Mouse (Mus musculus): ENCODE data around the gene March10. TPM values are rescaled to one million over a fixed set of nuclear protein-coding genes. Genes with fewer than 3 reads are reported as not detected.

March10 gene
- polyA plus RNA-seq, 1 experiment: not detected

DNA sequence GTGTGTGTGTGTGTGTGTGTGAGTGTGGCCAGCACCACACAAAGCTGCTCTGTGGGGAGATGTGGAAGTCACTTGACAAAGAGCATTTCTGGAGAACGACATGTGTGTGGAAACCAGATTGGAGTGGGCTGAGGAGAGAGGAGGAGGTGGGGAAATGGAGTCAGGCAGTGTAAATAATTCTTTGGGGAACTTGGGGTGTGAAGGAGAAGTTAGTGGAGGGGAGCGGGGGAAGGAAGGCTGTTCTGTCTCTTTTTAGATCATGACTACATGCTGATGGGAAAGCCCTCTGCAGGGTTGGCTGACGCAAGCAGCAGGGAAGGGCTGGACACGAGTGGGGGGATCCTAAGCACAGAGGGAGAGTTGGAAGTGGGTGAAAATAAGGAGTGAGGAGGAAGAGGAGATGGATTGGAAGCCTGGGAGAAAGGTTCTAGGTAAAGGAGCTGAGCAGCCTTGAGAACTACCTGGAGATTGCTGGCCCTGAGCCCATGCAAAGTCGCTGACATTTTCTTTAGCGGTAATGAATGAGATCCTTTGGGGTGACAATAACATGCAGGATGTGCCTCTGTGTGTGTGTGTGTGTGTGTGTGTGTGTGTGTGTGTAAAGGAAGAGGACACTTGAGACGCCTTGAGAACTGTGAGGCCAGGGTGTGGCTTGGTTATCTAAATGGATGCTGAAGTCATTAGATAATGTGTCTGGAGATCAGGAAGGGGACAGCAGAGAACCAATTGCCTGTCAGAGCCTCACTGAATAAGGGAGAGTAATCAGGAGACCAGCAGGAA, 35.7 kb downstream of the March10 start:
- TF ChIP-seq POLR2A (IDR thresholded peaks at IDR 0.05; ENCODE audit: low read depth, low read length) (no peak), CTCF (IDR thresholded peaks at IDR 0.05; ENCODE audit: extremely low read depth, insufficient read length, insufficient replicate concordance, low read depth, low read length) (no peak)
- H3K4me1 ChIP-seq (ENCODE audit: control insufficient read depth, insufficient read depth, insufficient read length, low read length): no peaks in the 10 kb centered on the region
- 46% methylated on average over 7 of the region's 7 CpGs for WGBS
- no peak overlapping the region for H3K4me3 ChIP-seq (ENCODE audit: low read depth, low read length)
- no peaks in the 10 kb centered on the region for H3K36me3 ChIP-seq (ENCODE audit: control insufficient read depth, insufficient read depth, low read length)
- H3K27me3 ChIP-seq (ENCODE audit: control insufficient read depth, insufficient read depth, low read length): no peaks in the 10 kb centered on the region
- H3K27ac ChIP-seq (ENCODE audit: insufficient read depth, low read depth, low read length): no peak overlapping the region

DNA sequence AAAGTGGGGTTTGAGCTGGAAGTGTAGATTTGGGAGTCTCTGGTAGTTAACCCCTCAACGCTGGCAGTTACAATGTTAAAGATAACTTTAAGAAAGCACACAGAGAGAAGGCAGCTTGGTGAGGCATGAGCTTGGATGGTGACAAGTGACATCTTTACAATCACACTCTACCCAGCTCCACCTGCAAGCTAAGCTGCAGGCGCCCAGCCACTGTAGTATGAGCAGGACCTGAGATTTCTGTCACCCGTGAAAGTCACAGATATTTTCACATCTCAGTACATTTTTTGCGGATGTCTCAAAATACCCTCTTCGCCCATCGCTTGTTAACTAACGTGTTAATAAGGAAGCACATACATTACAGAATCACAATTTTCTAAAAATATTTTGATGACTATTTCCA, 36.6 kb downstream of the March10 start:
- H3K36me3 ChIP-seq (ENCODE audit: control insufficient read depth, insufficient read depth, low read length): no peaks in the 10 kb centered on the region
- 73% methylated on average over 7 of the region's 7 CpGs for WGBS
- no peak overlapping the region for H3K27ac ChIP-seq (ENCODE audit: insufficient read depth, low read depth, low read length)
- H3K27me3 ChIP-seq (ENCODE audit: control insufficient read depth, insufficient read depth, low read length): no peaks in the 10 kb centered on the region
- TF ChIP-seq CTCF (IDR thresholded peaks at IDR 0.05; ENCODE audit: extremely low read depth, insufficient read length, insufficient replicate concordance, low read depth, low read length) (no peak), POLR2A (IDR thresholded peaks at IDR 0.05; ENCODE audit: low read depth, low read length) (no peak)
- H3K4me3 ChIP-seq (ENCODE audit: low read depth, low read length): no peak overlapping the region
- H3K4me1 ChIP-seq (ENCODE audit: control insufficient read depth, insufficient read depth, insufficient read length, low read length): no peaks in the 10 kb centered on the region

DNA sequence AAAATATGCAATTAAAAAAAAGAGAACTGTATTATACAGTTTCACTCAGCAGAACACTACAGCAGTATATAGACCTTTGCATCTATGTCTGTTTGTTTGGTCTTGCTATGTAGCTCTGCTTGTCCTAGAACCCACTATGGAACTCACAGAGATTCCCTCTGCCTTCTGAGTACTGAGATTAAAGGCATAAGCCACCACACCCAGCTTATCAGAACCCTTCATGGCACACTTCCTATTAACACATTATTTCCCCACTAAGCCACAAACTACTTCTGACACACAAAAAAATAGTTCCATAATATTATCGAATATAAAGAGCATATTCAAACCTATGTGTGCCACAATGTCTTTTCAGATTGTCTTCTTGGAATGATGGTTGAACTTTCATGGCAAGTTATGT, 42.5 kb downstream of the March10 start:
- H3K27me3 ChIP-seq (ENCODE audit: control insufficient read depth, insufficient read depth, low read length): no peaks in the 10 kb centered on the region
- H3K4me1 ChIP-seq (ENCODE audit: control insufficient read depth, insufficient read depth, insufficient read length, low read length): no peaks in the 10 kb centered on the region
- no peak overlapping the region for H3K27ac ChIP-seq (ENCODE audit: insufficient read depth, low read depth, low read length)
- H3K36me3 ChIP-seq (ENCODE audit: control insufficient read depth, insufficient read depth, low read length): no peaks in the 10 kb centered on the region
- whole genome bisulfite sequencing: 80% methylated on average over 1 of the region's 1 CpGs
- H3K4me3 ChIP-seq (ENCODE audit: low read depth, low read length): no peak overlapping the region
- no peak for TF ChIP-seq CTCF (IDR thresholded peaks at IDR 0.05; ENCODE audit: extremely low read depth, insufficient read length, insufficient replicate concordance, low read depth, low read length)
- TF ChIP-seq POLR2A (IDR thresholded peaks at IDR 0.05; ENCODE audit: low read depth, low read length): no peak

DNA sequence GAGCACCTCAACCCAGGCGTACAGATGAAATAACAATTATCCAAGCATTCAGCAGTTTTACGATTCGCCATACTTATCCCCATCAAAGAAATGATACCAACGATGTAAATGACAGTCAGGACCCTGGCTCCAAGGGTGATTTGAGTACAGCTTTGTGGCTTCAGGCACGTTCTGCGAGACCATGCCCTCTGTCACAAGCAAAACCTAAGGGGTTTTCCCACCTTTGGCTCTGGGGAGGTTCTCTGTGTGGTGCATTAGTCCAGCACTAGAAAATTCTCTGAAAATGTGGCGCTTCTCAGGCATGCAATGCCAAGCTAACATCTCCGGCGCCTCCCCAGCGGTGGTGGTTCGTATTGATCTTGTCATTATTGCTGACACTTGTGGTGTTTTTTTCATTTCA, 47.1 kb downstream of the March10 start:
- TF ChIP-seq POLR2A (IDR thresholded peaks at IDR 0.05; ENCODE audit: low read depth, low read length) (no peak), CTCF (IDR thresholded peaks at IDR 0.05; ENCODE audit: extremely low read depth, insufficient read length, insufficient replicate concordance, low read depth, low read length) (no peak)
- no peaks in the 10 kb centered on the region for H3K27me3 ChIP-seq (ENCODE audit: control insufficient read depth, insufficient read depth, low read length)
- no peaks in the 10 kb centered on the region for H3K36me3 ChIP-seq (ENCODE audit: control insufficient read depth, insufficient read depth, low read length)
- WGBS: 90% methylated on average over 11 of the region's 11 CpGs
- no peak overlapping the region for H3K27ac ChIP-seq (ENCODE audit: insufficient read depth, low read depth, low read length)
- H3K4me3 ChIP-seq (ENCODE audit: low read depth, low read length): no peak overlapping the region
- no peaks in the 10 kb centered on the region for H3K4me1 ChIP-seq (ENCODE audit: control insufficient read depth, insufficient read depth, insufficient read length, low read length)

DNA sequence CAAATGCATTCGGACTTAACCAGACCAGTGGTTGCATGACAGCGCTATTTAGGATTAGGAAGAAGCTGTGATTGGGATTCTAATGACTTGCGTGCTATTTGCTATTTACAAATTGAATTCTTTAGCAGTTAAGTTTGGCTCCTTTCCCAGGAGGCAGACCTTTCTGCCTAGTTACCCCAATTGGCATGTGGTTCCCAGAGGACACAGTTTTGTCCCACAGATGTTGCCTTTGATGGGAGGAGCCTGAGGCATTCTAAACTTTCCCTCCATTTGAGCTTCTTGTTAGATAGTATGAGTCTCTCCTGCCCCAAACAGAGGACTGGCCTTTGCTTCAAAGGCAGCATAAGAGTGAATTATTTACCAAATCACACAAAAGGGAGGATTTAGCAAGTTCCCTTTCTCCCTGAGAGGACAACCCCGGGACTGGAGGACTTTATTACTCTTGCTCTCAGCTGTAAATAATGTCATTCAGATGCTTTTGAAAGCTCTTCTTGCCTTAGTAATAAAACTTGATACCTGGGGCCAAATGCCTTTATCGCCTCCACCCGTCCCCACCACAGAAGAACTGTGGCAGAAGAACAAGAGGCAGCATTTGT, 48.6 kb downstream of the March10 start:
- Histone ChIP-seq H3K27me3 (ENCODE audit: control insufficient read depth, insufficient read depth, low read length) (no peaks in the 10 kb centered on the region), H3K36me3 (ENCODE audit: control insufficient read depth, insufficient read depth, low read length) (no peaks in the 10 kb centered on the region), H3K4me3 (ENCODE audit: low read depth, low read length) (no peak overlapping the region), H3K4me1 (ENCODE audit: control insufficient read depth, insufficient read depth, insufficient read length, low read length) (no peaks in the 10 kb centered on the region), H3K27ac (ENCODE audit: insufficient read depth, low read depth, low read length) (no peak overlapping the region)
- TF ChIP-seq POLR2A (IDR thresholded peaks at IDR 0.05; ENCODE audit: low read depth, low read length) (no peak), CTCF (IDR thresholded peaks at IDR 0.05; ENCODE audit: extremely low read depth, insufficient read length, insufficient replicate concordance, low read depth, low read length) (no peak)
- WGBS: 49% methylated on average over 6 of the region's 6 CpGs

DNA sequence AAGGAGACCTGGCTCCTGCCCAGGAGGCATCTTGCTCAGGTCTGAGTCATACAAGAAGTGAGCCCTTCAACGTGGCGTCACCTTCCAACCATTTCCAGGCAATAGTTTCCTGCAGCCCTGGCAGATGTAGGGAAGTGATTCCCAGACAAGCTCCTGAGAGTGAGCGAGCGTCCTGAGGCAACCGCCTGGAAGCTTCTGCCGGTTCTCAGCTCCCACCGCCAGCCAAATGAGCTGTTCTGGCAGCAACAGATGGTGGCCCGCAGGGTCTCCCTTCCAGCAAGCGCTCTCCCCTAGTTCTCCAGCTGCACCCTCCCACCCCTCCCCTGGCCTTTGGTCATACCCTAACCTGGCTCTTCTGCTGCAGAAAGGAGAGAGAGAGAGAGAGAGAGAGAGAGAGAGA, 54.2 kb downstream of the March10 start:
- no peaks in the 10 kb centered on the region for H3K27me3 ChIP-seq (ENCODE audit: control insufficient read depth, insufficient read depth, low read length)
- no peaks in the 10 kb centered on the region for H3K4me1 ChIP-seq (ENCODE audit: control insufficient read depth, insufficient read depth, insufficient read length, low read length)
- TF ChIP-seq POLR2A (IDR thresholded peaks at IDR 0.05; ENCODE audit: low read depth, low read length) (no peak), CTCF (IDR thresholded peaks at IDR 0.05; ENCODE audit: extremely low read depth, insufficient read length, insufficient replicate concordance, low read depth, low read length) (no peak)
- no peaks in the 10 kb centered on the region for H3K36me3 ChIP-seq (ENCODE audit: control insufficient read depth, insufficient read depth, low read length)
- H3K4me3 ChIP-seq (ENCODE audit: low read depth, low read length): no peak overlapping the region
- WGBS: 66% methylated on average over 9 of the region's 9 CpGs
- H3K27ac ChIP-seq (ENCODE audit: insufficient read depth, low read depth, low read length): no peak overlapping the region

DNA sequence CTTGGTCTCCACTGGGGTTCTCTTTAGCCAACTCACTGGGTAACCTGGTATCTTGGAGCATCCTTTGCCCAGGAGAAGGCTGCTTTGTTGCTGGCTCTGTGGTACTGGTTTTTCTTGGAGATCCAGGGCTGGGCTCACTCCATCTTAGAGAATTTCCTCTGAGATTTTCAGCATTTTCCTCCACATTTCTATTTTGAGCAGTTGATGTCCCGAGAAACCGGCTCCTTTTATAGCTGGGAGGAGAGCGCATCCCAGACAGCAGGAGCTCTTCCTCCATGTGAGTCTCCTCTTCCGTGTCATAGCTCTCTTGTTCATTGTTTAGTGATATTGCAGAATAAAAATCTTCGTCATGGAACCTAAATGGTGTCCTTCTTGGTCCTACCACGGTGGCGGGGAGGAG, 66.2 kb downstream of the March10 start:
- WGBS: 85% methylated on average over 7 of the region's 7 CpGs
- TF ChIP-seq CTCF (IDR thresholded peaks at IDR 0.05; ENCODE audit: extremely low read depth, insufficient read length, insufficient replicate concordance, low read depth, low read length) (no peak), POLR2A (IDR thresholded peaks at IDR 0.05; ENCODE audit: low read depth, low read length) (no peak)
- H3K36me3 ChIP-seq (ENCODE audit: control insufficient read depth, insufficient read depth, low read length): no peaks in the 10 kb centered on the region
- H3K4me3 ChIP-seq (ENCODE audit: low read depth, low read length): no peak overlapping the region
- no peak overlapping the region for H3K27ac ChIP-seq (ENCODE audit: insufficient read depth, low read depth, low read length)
- H3K4me1 ChIP-seq (ENCODE audit: control insufficient read depth, insufficient read depth, insufficient read length, low read length): no peaks in the 10 kb centered on the region
- no peaks in the 10 kb centered on the region for H3K27me3 ChIP-seq (ENCODE audit: control insufficient read depth, insufficient read depth, low read length)

Measured in small intestine, adult 2 months (tissue).